Mouse (Mus musculus): ENCODE measurements at regions not wholly inside any gene's neighbourhood (a gene's known extent, or its start where the extent isn't known, plus 50 kb on each side); places are given as distances from the start of the nearest gene placed in this dataset.
"Not testable (repeated sequence)": the region's sequence is repeated elsewhere in the genome, so short reads cannot be mapped to it uniquely, and the experiment has no call there.

- in situ Hi-C loops (cut with MboI, MseI), result no loop called here
These were observed 155.9 kb upstream of the Gm12728 start for GRCm38 (mm10) chr4:105633789-105634188.

- in situ Hi-C loops (cut with MboI, MseI), result no loop called here
These were observed 148.9 kb upstream of the Gm12728 start for GRCm38 (mm10) chr4:105640793-105641192.

GRCm38 (mm10) chr4:105641582-105641981, 148.1 kb upstream of the Gm12728 start:
- in situ Hi-C loops (cut with MboI, MseI), result no loop called here

- in situ Hi-C loops (cut with MboI, MseI), result no loop called here
These were observed 140.7 kb upstream of the Gm12728 start for GRCm38 (mm10) chr4:105648820-105649446.

GRCm38 (mm10) chr4:105649447-105649833, 140.2 kb upstream of the Gm12728 start:
- in situ Hi-C loops (cut with MboI, MseI), result no loop called here

GRCm38 (mm10) chr4:105656071-105656655, 133.5 kb upstream of the Gm12728 start:
- in situ Hi-C loops (cut with MboI, MseI), result no loop called here

- in situ Hi-C loops (cut with MboI, MseI), result no loop called here
These were observed 131.1 kb upstream of the Gm12728 start for GRCm38 (mm10) chr4:105658581-105658980.

- in situ Hi-C loops (cut with MboI, MseI), result no loop called here
These were observed 113.0 kb upstream of the Gm12728 start for GRCm38 (mm10) chr4:105676690-105677089.

- in situ Hi-C loops (cut with MboI, MseI), result no loop called here
These were observed 99.0 kb upstream of the Gm12728 start for GRCm38 (mm10) chr4:105690716-105691115.

- in situ Hi-C loops (cut with MboI, MseI), result no loop called here
These were observed 97.3 kb upstream of the Gm12728 start for GRCm38 (mm10) chr4:105692380-105692779.

GRCm38 (mm10) chr4:105695895-105696294, 93.8 kb upstream of the Gm12728 start:
- in situ Hi-C loops (cut with MboI, MseI), result no loop called here

GRCm38 (mm10) chr4:105697123-105697522, 92.5 kb upstream of the Gm12728 start:
- in situ Hi-C loops (cut with MboI, MseI), result no loop called here

- in situ Hi-C loops (cut with MboI, MseI), result no loop called here
These were observed 87.6 kb upstream of the Gm12728 start for GRCm38 (mm10) chr4:105702036-105702435.

- in situ Hi-C loops (cut with MboI, MseI), result no loop called here
These were observed 86.3 kb upstream of the Gm12728 start for GRCm38 (mm10) chr4:105703408-105703807.

GRCm38 (mm10) chr4:105704271-105704670, 85.4 kb upstream of the Gm12728 start:
- in situ Hi-C loops (cut with MboI, MseI), result no loop called here

GRCm38 (mm10) chr4:105705996-105706395, 83.7 kb upstream of the Gm12728 start:
- in situ Hi-C loops (cut with MboI, MseI), result no loop called here

- in situ Hi-C loops (cut with MboI, MseI), result no loop called here
These were observed 81.4 kb upstream of the Gm12728 start for GRCm38 (mm10) chr4:105708080-105708796.

GRCm38 (mm10) chr4:105713956-105714355, 75.7 kb upstream of the Gm12728 start:
- in situ Hi-C loops (cut with MboI, MseI), result no loop called here

GRCm38 (mm10) chr4:105718080-105718479, 71.6 kb upstream of the Gm12728 start:
- in situ Hi-C loops (cut with MboI, MseI), result no loop called here

GRCm38 (mm10) chr4:105728696-105729095, 61.0 kb upstream of the Gm12728 start:
- in situ Hi-C loops (cut with MboI, MseI), result no loop called here

GRCm38 (mm10) chr4:105730900-105731299, 58.8 kb upstream of the Gm12728 start:
- in situ Hi-C loops (cut with MboI, MseI), result no loop called here

- in situ Hi-C loops (cut with MboI, MseI), result not testable (repeated sequence)
These were observed 54.6 kb upstream of the Gm12728 start for GRCm38 (mm10) chr4:105735116-105735515.

Measured in T-helper 2 cell (primary cell).